Mouse (Mus musculus) limb, embryonic 11.5 days (tissue): Measurements from ENCODE around the gene Gm45753. TPM values are rescaled to one million over a fixed set of nuclear protein-coding genes. Genes with fewer than 3 reads are reported as not detected.

Experiments used
- ATAC-seq: fragments of 200-750 bp; cut with Nextera tagmentation; 2 replicates; pipeline ENCODE4 v1.8.0; 2017; ENCODE audit warnings: low read depth; ENCODE audit not compliant: insufficient number of reproducible peaks, low FRiP score, low TSS enrichment
- DNase-seq: peaks from one replicate; pipeline ENCODE4 v3.0.0-alpha.2; 2015; ENCODE audit warnings: low spot score
- H3K27ac ChIP-seq: fragments of 300-500 bp; sonication (generic); replicated peaks from 2 replicates; pipeline ENCODE4 v1.5.1; 2014; ENCODE audit warnings: low read depth, mild to moderate bottlenecking, low read length
- H3K27me3 ChIP-seq: fragments of 300-500 bp; sonication (generic); 2 replicates; pipeline ENCODE4 v1.6.1; 2014; ENCODE audit warnings: mild to moderate bottlenecking, low read length, mixed read lengths; ENCODE audit not compliant: control insufficient read depth, insufficient read depth
- H3K36me3 ChIP-seq: fragments of 300-500 bp; sonication (generic); 2 replicates; pipeline ENCODE4 v1.6.1; 2014; ENCODE audit warnings: mild to moderate bottlenecking, low read length, moderate library complexity, mixed read lengths; ENCODE audit not compliant: control insufficient read depth, insufficient read depth
- H3K4me1 ChIP-seq: fragments of 300-500 bp; sonication (generic); 2 replicates; pipeline ENCODE4 v1.6.1; 2014; ENCODE audit warnings: low read length, mixed read lengths; ENCODE audit not compliant: control insufficient read depth, insufficient read depth
- H3K4me2 ChIP-seq: fragments of 300-500 bp; sonication (generic); 2 replicates; pipeline ENCODE4 v1.6.1; 2014; ENCODE audit warnings: low read depth, mild to moderate bottlenecking, moderate library complexity; ENCODE audit not compliant: severe bottlenecking
- H3K4me3 ChIP-seq: fragments of 300-500 bp; sonication (generic); 2 replicates; pipeline ENCODE4 v1.5.1; 2014; ENCODE audit warnings: low read depth, low read length
- H3K9ac ChIP-seq: fragments of 300-500 bp; sonication (generic); 2 replicates; pipeline ENCODE4 v1.6.1; 2014; ENCODE audit warnings: mild to moderate bottlenecking, low read length
- H3K9me3 ChIP-seq: fragments of 300-500 bp; sonication (generic); 2 replicates; pipeline ENCODE4 v1.6.1; 2016; ENCODE audit warnings: low read length; ENCODE audit not compliant: control insufficient read depth
- WGBS: fragments of 180-500 bp; shearing (Covaris S2); extraction: QIAGEN DNeasy Blood & Tissue Kit; methylation state at CpG from one replicate; pipeline ENCODE4 v1.1.7; 2014; 5-methylcytosine and 5-hydroxymethylcytosine counted together
- polyA plus RNA-seq: library from polyadenylated mRNA; unstranded; fragments of >200 nt; fragmentation: Nextera tagmentation; extraction: Ambion mirVana; gene quantifications from 2 replicates; pipeline ENCODE4 v1.2.1, GENCODE M21; 2014

Gm45753 gene
- polyA plus RNA-seq, 1 experiment from 2014 or later = not detected

GRCm38 (mm10) chr8:45266993-45267392 is 41.3 kb downstream of the Gm45753 start:
- H3K9ac ChIP-seq = no peak overlapping the region
- no peak overlapping the region for H3K27ac ChIP-seq
- ATAC-seq (no peak), DNase-seq (no peak)
- no peaks in the 10 kb centered on the region for H3K9me3 ChIP-seq
- no peaks in the 10 kb centered on the region for H3K27me3 ChIP-seq
- H3K4me1 ChIP-seq = no peaks in the 10 kb centered on the region
- no peak overlapping the region for H3K4me3 ChIP-seq
- H3K4me2 ChIP-seq = no peak overlapping the region
- 82% methylated on average over 8 of the region's 8 CpGs for WGBS
- H3K36me3 ChIP-seq = no peaks in the 10 kb centered on the region

GRCm38 (mm10) chr8:45264918-45265317 is 43.3 kb downstream of the Gm45753 start:
- 83% methylated on average over 4 of the region's 4 CpGs for WGBS
- ATAC-seq = no peak
- no peak for DNase-seq

GRCm38 (mm10) chr8:45262851-45263250 is 45.4 kb downstream of the Gm45753 start:
- ATAC-seq = no peak
- no peaks in the 10 kb centered on the region for H3K9me3 ChIP-seq
- no peak overlapping the region for H3K27ac ChIP-seq
- H3K9ac ChIP-seq = no peak overlapping the region
- no peaks in the 10 kb centered on the region for H3K27me3 ChIP-seq
- no peak overlapping the region for H3K4me2 ChIP-seq
- 84% methylated on average over 3 of the region's 3 CpGs for WGBS
- DNase-seq = no peak
- H3K4me3 ChIP-seq = no peak overlapping the region
- no peaks in the 10 kb centered on the region for H3K36me3 ChIP-seq
- H3K4me1 ChIP-seq = no peaks in the 10 kb centered on the region

More at GRCm38 (mm10) chr8:45264918-45265317, 43.3 kb downstream of the Gm45753 start:
- Histone ChIP-seq H3K4me3 (no peak overlapping the region), H3K4me1 (no peaks in the 10 kb centered on the region), H3K36me3 (no peaks in the 10 kb centered on the region), H3K27ac (no peak overlapping the region), H3K9me3 (no peaks in the 10 kb centered on the region), H3K27me3 (no peaks in the 10 kb centered on the region), H3K9ac (no peak overlapping the region), H3K4me2 (no peak overlapping the region)

DNA sequence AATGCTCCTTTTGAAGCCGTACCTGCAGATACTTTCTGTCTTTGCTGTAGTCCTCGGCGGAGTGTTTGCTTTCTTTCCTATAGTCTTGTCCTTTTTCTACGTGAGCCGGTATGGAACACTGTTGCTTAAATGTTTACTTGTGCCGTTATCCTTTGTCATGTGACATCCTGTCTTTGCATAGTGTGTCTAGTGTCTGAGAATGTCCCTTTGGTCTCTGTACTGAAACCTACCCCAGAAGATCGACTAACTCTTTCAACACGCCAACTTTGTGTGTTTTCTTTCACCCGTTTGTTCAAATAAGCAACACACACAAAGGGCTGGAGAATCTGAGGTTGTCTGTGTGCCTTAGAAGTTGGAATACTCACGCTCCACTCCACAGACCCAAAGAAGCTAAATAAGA is 46.3 kb downstream of the Gm45753 start, which contains the start of gene F11:
TSS of gene F11 (minus strand) at position 112 of the 400 bp plus-strand sequence.
- Histone ChIP-seq H3K4me3 (no peak within 1 kb of the TSS), H3K4me1 (no peaks in the 10 kb centered on the region), H3K9ac (no peak within 1 kb of the TSS), H3K27ac (no peak within 1 kb of the TSS), H3K4me2 (no peak within 1 kb of the TSS), H3K27me3 (no peaks in the 10 kb centered on the region), H3K36me3 (no peaks in the 10 kb centered on the region), H3K9me3 (no peaks in the 10 kb centered on the region)
- WGBS = 90% methylated on average over 10 of the region's 10 CpGs
- no peak for ATAC-seq
- no peak for DNase-seq

- DNase-seq (no peak), ATAC-seq (no peak)
- Histone ChIP-seq H3K4me3 (no peak overlapping the region), H3K36me3 (no peaks in the 10 kb centered on the region), H3K9me3 (no peaks in the 10 kb centered on the region), H3K27me3 (no peaks in the 10 kb centered on the region), H3K27ac (no peak overlapping the region), H3K9ac (no peak overlapping the region), H3K4me2 (no peak overlapping the region), H3K4me1 (no peaks in the 10 kb centered on the region)
- 83% methylated on average over 8 of the region's 8 CpGs for WGBS
These were observed 49.8 kb downstream of the Gm45753 start for GRCm38 (mm10) chr8:45258421-45258820.

- ATAC-seq (no peak), DNase-seq (no peak)
- H3K36me3 ChIP-seq = no peaks in the 10 kb centered on the region
- no peak overlapping the region for H3K9ac ChIP-seq
- H3K27ac ChIP-seq = no peak overlapping the region
- no peak overlapping the region for H3K4me2 ChIP-seq
- H3K9me3 ChIP-seq = no peaks in the 10 kb centered on the region
- no peak overlapping the region for H3K4me3 ChIP-seq
- H3K4me1 ChIP-seq = no peaks in the 10 kb centered on the region
- no peaks in the 10 kb centered on the region for H3K27me3 ChIP-seq
- 73% methylated on average over 12 of the region's 12 CpGs for WGBS
These were observed 53.2 kb downstream of the Gm45753 start for GRCm38 (mm10) chr8:45255040-45255439.

DNA sequence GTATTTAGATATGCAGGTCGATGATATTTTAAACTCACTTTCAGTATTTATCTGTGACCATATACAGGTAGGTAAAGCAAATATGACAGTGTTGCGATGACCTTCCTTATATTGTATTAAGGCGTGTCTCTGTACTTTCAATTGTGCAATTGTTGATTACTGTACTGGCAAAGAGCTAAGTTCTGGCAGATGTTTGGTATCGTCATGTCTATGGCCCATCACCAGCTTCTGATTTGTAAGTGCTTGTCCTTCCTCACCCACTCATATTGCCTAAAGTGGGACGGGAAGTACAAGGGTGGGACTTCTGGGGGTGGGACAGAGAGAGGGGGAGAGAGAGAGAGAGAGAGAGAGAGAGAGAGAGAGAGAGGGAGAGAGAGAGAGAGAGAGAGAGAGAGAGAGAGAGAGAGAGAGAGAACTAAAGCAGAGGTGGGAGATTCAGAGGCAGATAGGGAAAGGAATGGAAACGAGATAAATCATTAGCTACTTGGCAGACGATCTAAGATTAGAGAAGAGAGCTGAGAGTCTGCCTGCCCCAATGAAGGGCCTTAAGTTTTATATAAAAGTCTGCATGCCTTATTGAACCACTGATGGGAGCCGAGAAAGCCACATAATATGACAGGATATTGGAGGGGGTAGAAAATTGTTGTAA is 53.9 kb downstream of the Gm45753 start:
- no peaks in the 10 kb centered on the region for H3K4me1 ChIP-seq
- WGBS = 89% methylated on average over 8 of the region's 8 CpGs

DNA sequence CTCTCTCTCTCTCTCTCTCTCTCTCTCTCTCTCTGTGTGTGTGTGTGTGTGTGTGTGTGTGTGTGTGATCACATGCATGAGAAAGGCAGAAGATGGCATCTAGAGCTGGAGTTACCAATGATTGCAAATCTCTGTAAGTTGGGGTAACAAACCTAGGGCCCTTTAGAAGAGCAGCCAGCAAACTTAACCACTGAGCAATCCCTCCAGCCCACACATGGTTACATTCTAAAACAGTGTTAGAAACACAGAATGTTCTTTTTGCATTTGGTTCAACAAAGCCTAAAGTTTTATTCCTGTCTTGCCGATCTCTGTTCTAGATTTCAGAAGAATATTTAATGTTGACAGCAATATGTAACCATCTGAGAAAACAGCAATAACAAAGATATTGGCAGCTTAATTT is 54.7 kb downstream of the Gm45753 start:
- no peaks in the 10 kb centered on the region for H3K36me3 ChIP-seq
- H3K9ac ChIP-seq = no peak overlapping the region
- no peak overlapping the region for H3K4me3 ChIP-seq
- no peaks in the 10 kb centered on the region for H3K27me3 ChIP-seq
- ATAC-seq = no peak
- H3K27ac ChIP-seq = no peak overlapping the region
- no peak overlapping the region for H3K4me2 ChIP-seq
- no peaks in the 10 kb centered on the region for H3K4me1 ChIP-seq
- DNase-seq = no peak
- WGBS = 96% methylated on average over 1 of the region's 1 CpGs
- H3K9me3 ChIP-seq = no peaks in the 10 kb centered on the region

More for the DNA sequence above, 53.9 kb downstream of the Gm45753 start:
- Histone ChIP-seq H3K9ac (no peak overlapping the region), H3K4me2 (no peak overlapping the region), H3K27ac (no peak overlapping the region), H3K36me3 (no peaks in the 10 kb centered on the region), H3K9me3 (no peaks in the 10 kb centered on the region), H3K4me3 (no peak overlapping the region), H3K27me3 (no peaks in the 10 kb centered on the region)
- no peak for DNase-seq
- no peak for ATAC-seq

DNA sequence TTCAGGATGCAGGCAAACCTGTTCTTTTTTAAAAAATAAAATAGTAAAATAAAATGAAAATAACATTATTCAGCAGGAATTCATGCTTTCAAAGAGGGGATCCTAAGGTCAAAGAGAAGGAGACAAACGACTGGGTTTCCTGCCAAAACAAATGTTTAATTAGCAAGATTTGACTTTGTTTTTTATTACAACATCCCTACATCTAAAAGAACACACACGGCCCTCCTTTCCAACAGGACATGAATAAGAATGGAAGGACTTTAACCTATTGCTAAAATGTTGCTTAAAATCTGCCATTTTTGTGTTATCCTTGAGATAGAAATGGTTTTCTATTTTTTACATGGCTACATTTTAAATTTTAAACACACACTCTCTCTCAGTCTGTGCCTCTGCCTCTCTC is 55.2 kb downstream of the Gm45753 start:
- 56% methylated on average over 2 of the region's 2 CpGs for WGBS
- no peak overlapping the region for H3K9ac ChIP-seq
- no peak for ATAC-seq

More for the DNA sequence above, 55.2 kb downstream of the Gm45753 start:
- no peak overlapping the region for H3K4me3 ChIP-seq
- H3K4me2 ChIP-seq = no peak overlapping the region
- no peaks in the 10 kb centered on the region for H3K9me3 ChIP-seq
- DNase-seq = no peak
- H3K36me3 ChIP-seq = no peaks in the 10 kb centered on the region
- H3K4me1 ChIP-seq = no peaks in the 10 kb centered on the region
- no peak overlapping the region for H3K27ac ChIP-seq
- H3K27me3 ChIP-seq = no peaks in the 10 kb centered on the region
